Mouse (Mus musculus) intestine, postnatal 0 days (tissue): ENCODE measurements around the gene Haus8. TPM values are rescaled to one million over a fixed set of nuclear protein-coding genes. Genes with fewer than 3 reads are reported as not detected.

Experiments used
- ATAC-seq: fragments of 200-750 bp; cut with Nextera tagmentation; 2 replicates; pipeline ENCODE4 v1.8.0; 2017; ENCODE audit warnings: mild to moderate bottlenecking, moderate TSS enrichment, moderate library complexity
- H3K27ac ChIP-seq: fragments of 300-500 bp; sonication (generic); 2 replicates; pipeline ENCODE4 v1.5.1; 2014; ENCODE audit warnings: mild to moderate bottlenecking, low read depth, low read length, moderate library complexity
- H3K27me3 ChIP-seq: fragments of 300-500 bp; sonication (generic); replicated peaks from 2 replicates; pipeline ENCODE4 v1.6.1; 2014; ENCODE audit warnings: low read length, mixed read lengths; ENCODE audit not compliant: control insufficient read depth, insufficient read depth
- H3K36me3 ChIP-seq: fragments of 300-500 bp; sonication (generic); 2 replicates; pipeline ENCODE4 v1.6.1; 2014; ENCODE audit warnings: mild to moderate bottlenecking, moderate library complexity; ENCODE audit not compliant: control insufficient read depth, insufficient read depth
- H3K4me1 ChIP-seq: fragments of 300-500 bp; sonication (generic); replicated peaks from 2 replicates; pipeline ENCODE4 v1.6.1; 2014; ENCODE audit warnings: antibody characterized with exemption, low read length, mixed read lengths; ENCODE audit not compliant: control insufficient read depth, insufficient read depth
- H3K4me2 ChIP-seq: fragments of 300-500 bp; sonication (generic); replicated peaks from 2 replicates; pipeline ENCODE4 v1.6.1; 2014; ENCODE audit warnings: low read depth, mild to moderate bottlenecking, moderate library complexity
- H3K4me3 ChIP-seq: fragments of 300-500 bp; sonication (generic); 2 replicates; pipeline ENCODE4 v1.5.1; 2014; ENCODE audit warnings: low read depth, low read length
- H3K9ac ChIP-seq: fragments of 300-500 bp; sonication (generic); 2 replicates; pipeline ENCODE4 v1.6.1; 2014; ENCODE audit warnings: mild to moderate bottlenecking, low read depth, low read length
- H3K9me3 ChIP-seq: fragments of 300-500 bp; sonication (generic); 2 replicates; pipeline ENCODE4 v1.6.1; 2016; ENCODE audit warnings: mixed run types; ENCODE audit not compliant: control insufficient read depth
- CTCF ChIP-seq: sonication (generic); IDR thresholded peaks from 2 replicates; pipeline ENCODE4 v1.5.1; 2016; ENCODE audit warnings: low read depth, mild to moderate bottlenecking, control low read depth, antibody characterized with exemption, moderate library complexity
- WGBS: fragments of 180-500 bp; shearing (Covaris S2); extraction: QIAGEN DNeasy Blood & Tissue Kit; methylation state at CpG from one replicate; pipeline ENCODE4 v1.1.7; 2014; 5-methylcytosine and 5-hydroxymethylcytosine counted together
- polyA plus RNA-seq: library from polyadenylated mRNA; unstranded; fragments of >200 nt; fragmentation: Nextera tagmentation; extraction: Ambion mirVana; gene quantifications from 2 replicates; pipeline ENCODE4 v1.2.1, GENCODE M21; 2015

The Haus8 gene
- polyA plus RNA-seq, 1 experiment from 2014 or later: 13.1 TPM

- no peak for TF ChIP-seq CTCF
- peak; percentile 65 for ATAC-seq
- H3K27me3 ChIP-seq: no peaks in the 10 kb centered on the region
- H3K36me3 ChIP-seq: peaks cover 22% of the 10 kb centered on the region; the same call in 1 of the 2 replicates
- H3K4me1 ChIP-seq: no peaks in the 10 kb centered on the region
- H3K9ac ChIP-seq: no peak overlapping the region
- 29% methylated on average over 1 of the region's 1 CpGs for WGBS
- no peak overlapping the region for H3K4me2 ChIP-seq
- peak overlapping the region; percentile 64 for H3K27ac ChIP-seq
- no peaks in the 10 kb centered on the region for H3K9me3 ChIP-seq
- H3K4me3 ChIP-seq: no peak overlapping the region
These were observed 40.0 kb upstream of the Haus8 start for GRCm38 (mm10) chr8:71312700-71313099.

GRCm38 (mm10) chr8:71310446-71310845 lies 37.7 kb upstream of the Haus8 start:
- Histone ChIP-seq H3K36me3 (peaks cover 7% of the 10 kb centered on the region; the same call in 1 of the 2 replicates), H3K4me2 (no peak overlapping the region), H3K27me3 (no peaks in the 10 kb centered on the region), H3K27ac (no peak overlapping the region; the same call in 1 of the 2 replicates), H3K4me3 (no peak overlapping the region), H3K9me3 (no peaks in the 10 kb centered on the region), H3K4me1 (no peaks in the 10 kb centered on the region), H3K9ac (no peak overlapping the region)
- no peak for ATAC-seq
- no peak for TF ChIP-seq CTCF
- WGBS: 63% methylated on average over 6 of the region's 6 CpGs

- Histone ChIP-seq H3K36me3 (no peaks in the 10 kb centered on the region; the same call in 1 of the 2 replicates), H3K4me3 (no peak overlapping the region), H3K27ac (no peak overlapping the region), H3K9me3 (0 out of 2 replicates have a peak, but pooled peaks cover 3% of the 10 kb centered on the region), H3K4me1 (no peaks in the 10 kb centered on the region), H3K4me2 (no peak overlapping the region), H3K9ac (no peak overlapping the region), H3K27me3 (no peaks in the 10 kb centered on the region)
- 67% methylated on average over 4 of the region's 4 CpGs for WGBS
- TF ChIP-seq CTCF: no peak
- no peak for ATAC-seq
These were observed 35.2 kb upstream of the Haus8 start for GRCm38 (mm10) chr8:71307913-71308312.

GRCm38 (mm10) chr8:71307371-71307770 lies 34.6 kb upstream of the Haus8 start:
- Histone ChIP-seq H3K4me1 (no peaks in the 10 kb centered on the region), H3K9me3 (0 out of 2 replicates have a peak, but pooled peaks cover 5% of the 10 kb centered on the region), H3K27ac (no peak overlapping the region), H3K4me2 (no peak overlapping the region), H3K4me3 (no peak overlapping the region), H3K36me3 (peaks cover 1% of the 10 kb centered on the region; the same call in 1 of the 2 replicates), H3K27me3 (no peaks in the 10 kb centered on the region), H3K9ac (no peak overlapping the region)
- no peak for ATAC-seq
- no peak for TF ChIP-seq CTCF
- 95% methylated on average over 1 of the region's 1 CpGs for WGBS

GRCm38 (mm10) chr8:71305988-71306387 lies 33.3 kb upstream of the Haus8 start:
- H3K4me3 ChIP-seq: no peak overlapping the region
- peak; percentile 89 for ATAC-seq
- H3K4me2 ChIP-seq: no peak overlapping the region
- no peak overlapping the region for H3K9ac ChIP-seq
- H3K36me3 ChIP-seq: peaks cover 8% of the 10 kb centered on the region; the same call in 1 of the 2 replicates
- WGBS: 44% methylated on average over 1 of the region's 1 CpGs
- H3K4me1 ChIP-seq: no peaks in the 10 kb centered on the region
- 0 out of 2 replicates have a peak, but pooled peaks cover 5% of the 10 kb centered on the region for H3K9me3 ChIP-seq
- H3K27me3 ChIP-seq: no peaks in the 10 kb centered on the region
- H3K27ac ChIP-seq: peak overlapping the region; percentile 55; the same call in 1 of the 2 replicates
- TF ChIP-seq CTCF: peak; percentile 54

GRCm38 (mm10) chr8:71303632-71304031 lies 30.9 kb upstream of the Haus8 start:
- whole genome bisulfite sequencing: 88% methylated on average over 1 of the region's 1 CpGs

More at GRCm38 (mm10) chr8:71303632-71304031, 30.9 kb upstream of the Haus8 start:
- TF ChIP-seq CTCF: no peak
- no peaks in the 10 kb centered on the region; the same call in 1 of the 2 replicates for H3K4me1 ChIP-seq
- H3K4me3 ChIP-seq: no peak overlapping the region
- H3K27me3 ChIP-seq: no peaks in the 10 kb centered on the region
- no peak overlapping the region for H3K4me2 ChIP-seq
- no peak overlapping the region for H3K9ac ChIP-seq
- 0 out of 2 replicates have a peak, but pooled peaks cover 5% of the 10 kb centered on the region for H3K9me3 ChIP-seq
- 0 out of 2 replicates have a peak overlapping the region, but pooled peaks have one; percentile 21 for H3K27ac ChIP-seq
- H3K36me3 ChIP-seq: peaks cover 8% of the 10 kb centered on the region; the same call in 1 of the 2 replicates
- no peak for ATAC-seq
